Mouse (Mus musculus): ENCODE data around the gene Hoxa11. TPM values are rescaled to one million over a fixed set of nuclear protein-coding genes. Genes with fewer than 3 reads are reported as not detected.

Hoxa11 gene
- total and polyA plus RNA-seq, 2 experiments, result not detected

DNA sequence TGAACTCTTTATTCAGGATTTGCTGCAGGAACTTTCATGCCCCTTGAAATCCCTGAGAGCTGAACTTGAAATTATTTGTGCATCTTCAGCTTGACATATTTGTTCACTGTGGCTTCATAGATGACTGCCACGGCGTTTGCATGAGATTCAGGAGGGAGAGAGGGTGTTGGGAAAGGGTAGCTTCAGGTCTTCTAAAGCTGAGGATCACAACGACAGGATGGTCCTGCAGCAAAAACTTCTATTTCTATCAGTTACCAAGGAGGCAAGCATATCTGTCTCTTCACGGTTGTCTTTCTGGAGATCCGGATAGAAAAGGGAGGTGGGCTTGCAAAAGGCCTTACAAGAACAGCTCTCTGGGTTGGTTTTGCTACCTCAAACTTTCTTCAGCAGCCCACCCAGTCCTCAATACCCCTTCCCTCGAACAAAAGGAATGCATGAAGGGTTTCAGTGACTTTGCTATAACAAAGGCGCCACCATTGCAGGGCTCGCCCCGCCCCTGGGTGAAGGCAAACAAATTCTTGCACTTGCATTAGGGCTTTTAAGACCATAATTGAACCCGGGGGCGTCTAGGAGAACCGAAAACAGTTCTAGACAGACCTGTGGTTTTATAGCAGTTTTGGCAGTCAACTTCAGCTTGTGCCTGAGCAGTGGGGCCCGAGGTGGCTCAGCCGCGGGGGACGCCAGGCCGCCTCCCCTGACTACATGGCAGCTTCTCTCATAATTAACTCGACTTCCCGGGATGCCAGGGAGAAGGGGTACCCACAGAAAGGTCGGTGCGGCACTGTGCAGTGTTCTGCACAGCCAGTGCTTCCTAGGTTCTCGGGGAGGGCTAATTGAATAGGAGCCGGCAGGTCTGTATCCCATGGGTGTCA lies 2.4 kb upstream of the Hoxa11 start:
- Histone ChIP-seq H3K27me3 (ENCODE audit: control insufficient read depth, insufficient read depth, low read length) (peaks cover 66% of the 10 kb centered on the region), H3K9ac (ENCODE audit: low read depth, low read length) (no peak overlapping the region), H3K4me1 (ENCODE audit: control insufficient read depth, insufficient read depth, low read length) (no peaks in the 10 kb centered on the region), H3K27ac (replicated peaks; ENCODE audit: insufficient read depth, low read depth, low read length) (no peak overlapping the region), H3K36me3 (ENCODE audit: control insufficient read depth, insufficient read depth, low read length) (no peaks in the 10 kb centered on the region), H3K79me2 (ENCODE audit: control insufficient read depth, insufficient read depth, low read length) (no peaks in the 10 kb centered on the region), H3K4me3 (ENCODE audit: insufficient read depth, low read depth, low read length) (no peak overlapping the region)
- TF ChIP-seq CTCF (IDR thresholded peaks at IDR 0.05; ENCODE audit: low read depth, low read length), result no peak
- no peak for TF ChIP-seq POLR2A (IDR thresholded peaks at IDR 0.05; ENCODE audit: extremely low read depth, insufficient read depth, low read length)
- DNase-seq (ENCODE audit: extremely low read depth, low read depth, low spot score), result no peak
- 5% methylated on average over 23 of the region's 23 CpGs for WGBS

DNA sequence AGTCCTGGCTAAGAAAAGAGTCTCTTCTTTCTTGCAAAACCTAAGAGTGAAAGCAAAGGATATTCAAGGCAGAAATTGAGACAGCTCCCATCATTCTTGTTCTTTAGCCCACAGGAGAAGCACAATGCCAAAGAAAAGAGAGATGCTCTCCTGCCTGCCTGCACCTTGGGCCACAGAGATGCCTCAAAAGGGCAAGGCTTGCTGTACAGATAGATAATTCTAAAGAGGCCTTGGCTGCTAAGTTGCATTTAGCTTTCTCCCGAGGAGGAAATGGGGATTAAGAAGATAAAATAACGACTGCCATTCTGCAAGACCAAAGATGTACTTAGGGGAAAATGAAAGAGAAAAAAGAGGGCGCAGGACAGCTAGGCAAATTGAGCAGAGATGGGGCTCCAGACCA lies 1.3 kb upstream of the Hoxa11 start:
- Histone ChIP-seq H3K79me2 (ENCODE audit: control insufficient read depth, insufficient read depth, low read length) (no peaks in the 10 kb centered on the region), H3K4me1 (ENCODE audit: control insufficient read depth, insufficient read depth, low read length) (no peaks in the 10 kb centered on the region), H3K27me3 (ENCODE audit: control insufficient read depth, insufficient read depth, low read length) (peaks cover 64% of the 10 kb centered on the region), H3K27ac (replicated peaks; ENCODE audit: insufficient read depth, low read depth, low read length) (no peak overlapping the region), H3K4me3 (ENCODE audit: insufficient read depth, low read depth, low read length) (no peak overlapping the region), H3K36me3 (ENCODE audit: control insufficient read depth, insufficient read depth, low read length) (no peaks in the 10 kb centered on the region), H3K9ac (ENCODE audit: low read depth, low read length) (no peak overlapping the region)
- 6% methylated on average over 3 of the region's 3 CpGs for WGBS
- no peak for TF ChIP-seq CTCF (IDR thresholded peaks at IDR 0.05; ENCODE audit: low read depth, low read length)
- no peak for TF ChIP-seq POLR2A (IDR thresholded peaks at IDR 0.05; ENCODE audit: extremely low read depth, insufficient read depth, low read length)
- no peak for DNase-seq (ENCODE audit: extremely low read depth, low read depth, low spot score)

DNA sequence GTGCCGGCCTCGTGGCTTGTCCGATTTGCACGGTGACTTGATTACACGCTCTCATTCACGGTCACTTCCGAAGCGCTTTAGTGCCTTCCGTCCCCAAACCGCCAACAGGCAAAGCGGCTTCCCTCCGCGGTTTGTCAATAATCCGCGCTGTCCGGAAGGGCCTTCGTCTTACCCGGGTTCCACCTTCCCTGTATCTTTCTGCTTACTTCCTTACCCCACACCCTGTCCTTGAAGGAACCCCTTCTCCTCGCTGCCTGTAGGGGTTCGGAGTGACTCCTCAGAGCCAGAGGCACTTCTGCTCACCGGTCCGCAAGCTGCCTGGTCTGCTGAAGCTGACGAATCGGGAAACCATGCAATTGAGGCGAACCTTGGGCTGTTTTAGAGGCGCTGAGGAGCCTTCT lies 793 bp upstream of the Hoxa11 start:
- DNase-seq (ENCODE audit: extremely low read depth, low read depth, low spot score), result no peak
- H3K79me2 ChIP-seq (ENCODE audit: control insufficient read depth, insufficient read depth, low read length), result no peaks in the 10 kb centered on the region
- WGBS, result 3% methylated on average over 26 of the region's 26 CpGs
- H3K36me3 ChIP-seq (ENCODE audit: control insufficient read depth, insufficient read depth, low read length), result no peaks in the 10 kb centered on the region
- H3K4me3 ChIP-seq (ENCODE audit: insufficient read depth, low read depth, low read length), result no peak overlapping the region
- H3K4me1 ChIP-seq (ENCODE audit: control insufficient read depth, insufficient read depth, low read length), result no peaks in the 10 kb centered on the region
- H3K27ac ChIP-seq (replicated peaks; ENCODE audit: insufficient read depth, low read depth, low read length), result no peak overlapping the region
- no peak overlapping the region for H3K9ac ChIP-seq (ENCODE audit: low read depth, low read length)
- H3K27me3 ChIP-seq (ENCODE audit: control insufficient read depth, insufficient read depth, low read length), result peaks cover 62% of the 10 kb centered on the region
- TF ChIP-seq POLR2A (IDR thresholded peaks at IDR 0.05; ENCODE audit: extremely low read depth, insufficient read depth, low read length) (no peak), CTCF (IDR thresholded peaks at IDR 0.05; ENCODE audit: low read depth, low read length) (no peak)

DNA sequence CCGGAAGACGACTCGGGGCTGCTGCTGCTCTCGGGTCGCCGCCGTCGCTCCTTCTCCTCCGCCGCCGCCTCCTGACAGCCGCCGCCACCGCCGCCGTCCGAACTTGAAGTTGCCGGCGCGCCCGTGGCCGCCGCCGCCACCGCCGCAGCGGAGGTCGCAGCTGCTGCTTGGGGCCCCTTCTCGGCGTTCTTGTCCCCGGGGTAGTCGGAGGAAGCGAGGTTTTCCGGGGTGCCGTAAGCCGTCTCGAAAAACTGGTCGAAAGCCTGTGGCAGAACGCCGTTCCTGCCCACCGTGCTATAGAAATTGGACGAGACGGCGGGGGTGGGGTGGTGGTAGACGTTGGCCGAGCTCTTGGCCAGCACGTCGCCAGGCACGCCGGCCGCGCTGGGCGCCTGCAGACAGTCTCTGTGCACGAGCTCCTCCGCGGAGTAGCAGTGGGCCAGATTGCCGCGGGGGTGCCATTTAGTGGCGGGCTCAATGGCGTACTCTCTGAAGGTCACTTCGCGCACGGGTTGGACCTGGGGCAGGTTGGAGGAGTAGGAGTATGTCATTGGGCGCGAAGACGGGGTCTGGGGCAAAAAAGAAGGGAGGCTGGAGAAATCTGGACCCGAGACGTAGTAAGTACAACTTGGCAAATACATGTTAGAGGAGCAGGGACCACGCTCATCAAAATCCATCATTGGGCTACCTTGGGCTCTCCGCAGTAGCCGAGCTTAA lies 412 bp downstream of the Hoxa11 start:
- peaks cover 69% of the 10 kb centered on the region for H3K27me3 ChIP-seq (ENCODE audit: control insufficient read depth, insufficient read depth, low read length)
- DNase-seq (ENCODE audit: extremely low read depth, low read depth, low spot score), result no peak
- H3K36me3 ChIP-seq (ENCODE audit: control insufficient read depth, insufficient read depth, low read length), result no peaks in the 10 kb centered on the region
- no peaks in the 10 kb centered on the region for H3K79me2 ChIP-seq (ENCODE audit: control insufficient read depth, insufficient read depth, low read length)
- no peaks in the 10 kb centered on the region for H3K4me1 ChIP-seq (ENCODE audit: control insufficient read depth, insufficient read depth, low read length)
- 5% methylated on average over 71 of the region's 71 CpGs for WGBS
- H3K4me3 ChIP-seq (ENCODE audit: insufficient read depth, low read depth, low read length), result no peak overlapping the region
- no peak overlapping the region for H3K27ac ChIP-seq (replicated peaks; ENCODE audit: insufficient read depth, low read depth, low read length)
- TF ChIP-seq CTCF (IDR thresholded peaks at IDR 0.05; ENCODE audit: low read depth, low read length) (no peak), POLR2A (IDR thresholded peaks at IDR 0.05; ENCODE audit: extremely low read depth, insufficient read depth, low read length) (no peak)
- no peak overlapping the region for H3K9ac ChIP-seq (ENCODE audit: low read depth, low read length)

DNA sequence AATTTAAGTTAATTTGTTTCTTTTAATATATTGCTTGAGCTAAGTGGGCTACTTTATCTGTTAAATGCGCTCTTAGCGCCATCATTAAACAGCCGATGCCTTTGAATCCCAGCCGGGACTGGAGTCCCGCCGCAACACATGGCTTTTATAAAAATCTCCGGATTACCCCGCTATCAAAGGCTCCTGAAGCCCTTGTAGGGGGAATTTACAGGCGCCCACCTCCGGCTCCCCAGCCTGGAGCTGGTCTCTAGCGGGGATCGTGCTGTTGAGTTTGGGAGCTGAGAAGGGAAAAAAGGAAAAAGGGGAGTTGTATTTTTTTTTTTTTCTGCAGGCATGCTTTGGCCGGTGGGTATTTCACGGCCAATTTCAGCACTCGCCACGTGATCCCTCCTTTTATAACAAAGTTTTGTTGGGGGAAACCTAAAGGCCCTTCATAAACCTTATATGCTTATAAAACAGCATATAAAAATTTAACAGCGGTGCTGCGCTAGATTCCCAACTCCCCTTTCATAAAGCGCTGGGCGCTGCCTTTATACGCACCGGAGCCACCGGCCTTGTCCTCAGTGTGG lies 1.1 kb downstream of the Hoxa11 start:
- TF ChIP-seq CTCF (IDR thresholded peaks at IDR 0.05; ENCODE audit: low read depth, low read length) (no peak), POLR2A (IDR thresholded peaks at IDR 0.05; ENCODE audit: extremely low read depth, insufficient read depth, low read length) (no peak)
- H3K4me1 ChIP-seq (ENCODE audit: control insufficient read depth, insufficient read depth, low read length), result no peaks in the 10 kb centered on the region
- no peaks in the 10 kb centered on the region for H3K36me3 ChIP-seq (ENCODE audit: control insufficient read depth, insufficient read depth, low read length)
- H3K27ac ChIP-seq (replicated peaks; ENCODE audit: insufficient read depth, low read depth, low read length), result no peak overlapping the region
- no peak overlapping the region for H3K4me3 ChIP-seq (ENCODE audit: insufficient read depth, low read depth, low read length)
- no peaks in the 10 kb centered on the region for H3K79me2 ChIP-seq (ENCODE audit: control insufficient read depth, insufficient read depth, low read length)
- no peak overlapping the region for H3K9ac ChIP-seq (ENCODE audit: low read depth, low read length)
- DNase-seq (ENCODE audit: extremely low read depth, low read depth, low spot score), result no peak
- 8% methylated on average over 23 of the region's 23 CpGs for WGBS
- peaks cover 69% of the 10 kb centered on the region for H3K27me3 ChIP-seq (ENCODE audit: control insufficient read depth, insufficient read depth, low read length)

Measured in liver, adult 2 months (tissue).